Mouse (Mus musculus) MEL (cell line): ENCODE results near the gene Slc9a4.
"Not testable (repeated sequence)": the region's sequence is repeated elsewhere in the genome, so short reads cannot be mapped to it uniquely, and the experiment has no call there.

ENCODE experiments used
- CTCF ChIP-seq, 3 experiments: IDR thresholded peaks in 2 of 3; conservative IDR thresholded peaks in 1 of 3; 2 replicates each; pipeline ENCODE4 v1.5.1; 2011 to 2012; ENCODE audit warnings: low read length in 3 of 3, low read depth in 2 of 3, mild to moderate bottlenecking in 2 of 3, improper control_type of control experiment in 1 of 3, inconsistent platforms in 1 of 3, mixed read lengths in 1 of 3, moderate library complexity in 1 of 3; ENCODE audit not compliant: control insufficient read depth in 1 of 3, insufficient read depth in 1 of 3, poor library complexity in 1 of 3, severe bottlenecking in 1 of 3
- ETS1 ChIP-seq: IDR thresholded peaks from 2 replicates; pipeline ENCODE4 v1.6.1; 2012; ENCODE audit warnings: low read depth, mild to moderate bottlenecking, inconsistent platforms, low read length, improper control_type of control experiment, moderate library complexity
- GATA1 ChIP-seq: IDR thresholded peaks from 2 replicates; pipeline ENCODE4 v1.6.1; 2011; ENCODE audit warnings: low read depth, low read length, improper control_type of control experiment
- MAX ChIP-seq: IDR thresholded peaks from 2 replicates; pipeline ENCODE4 v1.6.1; 2011; ENCODE audit warnings: low read length, improper control_type of control experiment
- SIN3A ChIP-seq: IDR thresholded peaks from 2 replicates; pipeline ENCODE4 v1.6.1; 2012; ENCODE audit warnings: low read length, improper control_type of control experiment, inconsistent platforms
- SMC3 ChIP-seq: IDR thresholded peaks from 2 replicates; pipeline ENCODE4 v1.6.1; 2011; ENCODE audit warnings: low read depth, low read length, improper control_type of control experiment
- TCF12 ChIP-seq: IDR thresholded peaks from 2 replicates; pipeline ENCODE4 v1.6.1; 2014; ENCODE audit warnings: low read depth, mild to moderate bottlenecking, inconsistent platforms, low read length, improper control_type of control experiment, moderate library complexity
- USF1 ChIP-seq: IDR thresholded peaks from 2 replicates; pipeline ENCODE4 v1.6.1; 2014; ENCODE audit warnings: low read depth, mild to moderate bottlenecking, inconsistent platforms, low read length, improper control_type of control experiment, moderate library complexity
- USF2 ChIP-seq, 2 experiments: IDR thresholded peaks; 2 replicates each; pipeline ENCODE4 v1.6.1; 2011 to 2012; ENCODE audit warnings: improper control_type of control experiment in 2 of 2, low read length in 2 of 2, borderline replicate concordance in 1 of 2, inconsistent platforms in 1 of 2, low read depth in 1 of 2, mild to moderate bottlenecking in 1 of 2; ENCODE audit not compliant: insufficient read depth in 1 of 2
- ZC3H11A ChIP-seq: IDR thresholded peaks from 2 replicates; pipeline ENCODE4 v1.6.1; 2012; ENCODE audit warnings: low read depth, mild to moderate bottlenecking, inconsistent platforms, low read length, improper control_type of control experiment
- ZKSCAN1 ChIP-seq: IDR thresholded peaks from 2 replicates; pipeline ENCODE4 v1.6.1; 2012; ENCODE audit warnings: low read depth, mild to moderate bottlenecking, inconsistent platforms, low read length, improper control_type of control experiment, moderate library complexity

DNA sequence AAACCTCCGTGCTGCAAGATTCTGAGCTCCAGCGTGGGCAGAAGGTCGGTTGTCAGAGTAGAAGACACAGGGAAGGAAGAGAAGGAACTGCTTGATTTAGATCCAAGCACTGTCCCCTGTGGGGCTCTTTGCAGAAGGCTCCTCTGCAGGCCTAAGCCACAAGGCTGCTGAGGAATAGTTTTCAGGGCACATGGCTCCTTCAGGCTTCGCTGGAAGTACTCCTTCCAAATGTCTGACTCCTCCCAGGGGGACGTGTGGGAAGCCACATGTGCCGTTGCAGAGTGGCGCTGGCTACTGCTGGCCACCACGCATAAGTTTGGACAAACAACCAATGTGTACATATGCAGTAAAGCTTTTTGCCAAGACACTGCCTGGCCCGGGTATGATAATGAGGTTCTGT, 19.8 kb downstream of the Slc9a4 start:
- not testable (repeated sequence) for TF ChIP-seq USF2 (IDR thresholded peaks at IDR 0.05; ENCODE audit: borderline replicate concordance in 1 of 2, insufficient read depth in 1 of 2, low read depth in 1 of 2, low read length in 2 of 2); TCF12; ZC3H11A; SIN3A; SMC3; USF1; ETS1; GATA1; CTCF (IDR thresholded peaks at IDR 0.05 in 2 of 3, conservative IDR thresholded peaks at IDR 0.05 in 1 of 3; ENCODE audit: control insufficient read depth in 1 of 3, insufficient read depth in 1 of 3, low read depth in 2 of 3, low read length in 3 of 3, poor library complexity in 1 of 3, severe bottlenecking in 1 of 3); ZKSCAN1; MAX
